Mouse (Mus musculus) heart, adult 2 months (tissue): Measurements from ENCODE around the gene Hephl1. TPM values are rescaled to one million over a fixed set of nuclear protein-coding genes. Genes with fewer than 3 reads are reported as not detected.

ENCODE experiments used
- DNase-seq, 2 experiments: peaks; one replicate each; pipeline ENCODE4 v3.0.0; 2021
- H3K27ac ChIP-seq: fragments of 200-600 bp; 2 replicates; pipeline ENCODE4 v1.8.1; 2022
- H3K27me3 ChIP-seq: fragments of 200-500 bp; 2 replicates; pipeline ENCODE4 v1.6.1; 2012; ENCODE audit warnings: mild to moderate bottlenecking, low read length, inconsistent platforms, mixed read lengths; ENCODE audit not compliant: control insufficient read depth, insufficient read depth
- H3K36me3 ChIP-seq: fragments of 200-500 bp; 2 replicates; pipeline ENCODE4 v1.6.1; 2012; ENCODE audit warnings: low read length, inconsistent platforms; ENCODE audit not compliant: control insufficient read depth, insufficient read depth
- H3K4me1 ChIP-seq: fragments of 200-500 bp; 2 replicates; pipeline ENCODE4 v1.6.1; 2011; ENCODE audit warnings: low read length; ENCODE audit not compliant: control insufficient read depth, insufficient read depth
- H3K4me3 ChIP-seq: fragments of 200-600 bp; 2 replicates; pipeline ENCODE4 v1.8.1; 2022
- H3K79me2 ChIP-seq: fragments of 200-500 bp; replicated peaks from 2 replicates; pipeline ENCODE4 v1.6.1; 2012; ENCODE audit warnings: mild to moderate bottlenecking, inconsistent platforms, low read length, moderate library complexity, mixed read lengths; ENCODE audit not compliant: control insufficient read depth, insufficient read depth
- H3K9ac ChIP-seq: fragments of 200-500 bp; 2 replicates; pipeline ENCODE4 v1.6.1; 2012; ENCODE audit warnings: low read depth, mild to moderate bottlenecking, control low read depth, inconsistent platforms, low read length, mixed read lengths
- CTCF ChIP-seq: fragments of 200-600 bp; IDR thresholded peaks from 2 replicates; pipeline ENCODE4 v1.8.1; 2022; ENCODE audit warnings: antibody characterized with exemption, mild to moderate bottlenecking, moderate library complexity
- EP300 ChIP-seq: fragments of 200-500 bp; IDR thresholded peaks from 2 replicates; pipeline ENCODE4 v1.6.1; 2011; ENCODE audit warnings: low read depth, low read length, control low read depth; ENCODE audit not compliant: insufficient read depth
- POLR2A ChIP-seq: fragments of 200-500 bp; IDR thresholded peaks from 2 replicates; pipeline ENCODE4 v1.6.1; 2011; ENCODE audit warnings: mild to moderate bottlenecking, low read depth, low read length, control low read depth; ENCODE audit not compliant: insufficient read depth
- WGBS: fragments of 180-500 bp; shearing (Covaris S2); methylation state at CpG from one replicate; pipeline ENCODE4 v1.1.7; 2018; 5-methylcytosine and 5-hydroxymethylcytosine counted together
- intact Hi-C: fragments of 180-260 bp; cut with DNase I; formaldehyde crosslinking; loops from one replicate; pipeline ENCODE4 v1.15.1; 2025
- polyA plus RNA-seq: library from polyadenylated mRNA; depleted of rRNA; stranded (reverse); fragments of >200 nt; gene quantifications from 2 replicates; pipeline ENCODE4 v1.2.3, GENCODE M21; 2012
- total RNA-seq, 2 experiments: library from RNA; stranded (reverse); gene quantifications; 2 replicates each; pipeline ENCODE4 v1.2.3; 2021

Hephl1 gene
- total and polyA plus RNA-seq, 3 experiments: 0.05 to 0.16 (median 0.06) TPM

- no peak overlapping the region for H3K9ac ChIP-seq
- intact Hi-C loops: loop anchor here (5.0 kb wide), 2 partner anchors 82 to 142 kb away; partner anchors contain the start of gene Hephl1
- H3K27ac ChIP-seq: no peak overlapping the region
These were observed 81.1 kb downstream of the Hephl1 start for GRCm38 (mm10) chr9:15030771-15031170.

DNA sequence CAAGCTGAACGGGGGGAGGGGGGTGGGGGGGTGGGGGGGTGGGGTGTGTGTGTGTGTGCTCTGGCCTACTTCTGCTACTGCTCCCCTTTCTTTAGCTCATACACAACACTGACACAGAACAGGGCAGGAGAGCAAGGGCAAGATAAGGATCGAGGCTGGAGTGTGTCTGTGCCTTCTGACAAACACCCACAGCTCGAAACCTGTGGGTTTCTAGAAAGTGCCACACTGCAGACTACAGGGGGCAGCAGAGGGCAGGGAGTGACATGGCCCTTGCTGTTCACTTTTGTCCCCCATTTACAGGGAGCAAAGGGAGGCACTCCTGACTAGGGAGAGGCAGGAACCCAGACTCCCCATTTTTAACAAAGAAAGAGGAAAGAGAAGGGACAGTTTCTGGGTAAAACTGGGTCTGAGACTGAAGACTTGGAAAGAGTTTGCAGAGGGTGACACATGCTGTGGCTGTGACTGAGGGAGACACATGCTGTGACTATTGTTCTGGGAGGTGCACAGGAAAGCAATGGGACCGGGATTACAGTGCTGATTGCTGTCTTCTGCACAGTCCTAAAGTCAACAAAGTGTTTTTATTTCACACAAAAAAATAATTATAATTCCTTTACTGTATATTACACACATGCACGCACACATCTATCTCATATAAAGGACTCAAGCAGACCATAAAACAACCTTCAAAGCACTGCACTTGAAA is 82.7 kb downstream of the Hephl1 start:
- H3K9ac ChIP-seq: no peak overlapping the region
- TF ChIP-seq EP300 (no peak), POLR2A (no peak), CTCF (peak; percentile 79)
- intact Hi-C loops: loop anchor here (2.0 kb wide), 1 partner anchor 184 kb away; no protein-coding TSS in a partner anchor

More at GRCm38 (mm10) chr9:15030771-15031170, 81.1 kb downstream of the Hephl1 start:
- Histone ChIP-seq H3K4me1 (peaks cover 2% of the 10 kb centered on the region; the same call in 1 of the 2 replicates), H3K27me3 (no peaks in the 10 kb centered on the region), H3K4me3 (no peak overlapping the region), H3K79me2 (no peaks in the 10 kb centered on the region), H3K36me3 (no peaks in the 10 kb centered on the region)
- peak; percentile 73 to 77 for DNase-seq
- TF ChIP-seq EP300: no peak
- TF ChIP-seq CTCF: no peak
- no peak for TF ChIP-seq POLR2A
- WGBS: 38% methylated on average over 8 of the region's 8 CpGs

GRCm38 (mm10) chr9:15027725-15028124 is 84.2 kb downstream of the Hephl1 start:
- H3K36me3 ChIP-seq: no peaks in the 10 kb centered on the region
- no peak overlapping the region for H3K9ac ChIP-seq
- WGBS: 70% methylated on average over 3 of the region's 3 CpGs
- DNase-seq: no peak
- H3K4me3 ChIP-seq: no peak overlapping the region
- intact Hi-C loops: loop anchor here (2.0 kb wide), 1 partner anchor 185 kb away; no protein-coding TSS in a partner anchor
- H3K27me3 ChIP-seq: no peaks in the 10 kb centered on the region
- H3K27ac ChIP-seq: no peak overlapping the region
- no peaks in the 10 kb centered on the region for H3K4me1 ChIP-seq
- TF ChIP-seq POLR2A (no peak), CTCF (peak; percentile 35)
- H3K79me2 ChIP-seq: no peaks in the 10 kb centered on the region

More for the DNA sequence above, 82.7 kb downstream of the Hephl1 start:
- no peaks in the 10 kb centered on the region for H3K4me1 ChIP-seq
- no peak overlapping the region for H3K4me3 ChIP-seq
- 50% methylated on average over 4 of the region's 5 CpGs for WGBS
- no peaks in the 10 kb centered on the region for H3K36me3 ChIP-seq
- H3K79me2 ChIP-seq: no peaks in the 10 kb centered on the region
- H3K27ac ChIP-seq: no peak overlapping the region
- H3K27me3 ChIP-seq: no peaks in the 10 kb centered on the region
- DNase-seq: peak; percentile 46 to 70

- Histone ChIP-seq H3K79me2 (no peaks in the 10 kb centered on the region), H3K27ac (no peak overlapping the region), H3K36me3 (no peaks in the 10 kb centered on the region), H3K4me3 (no peak overlapping the region), H3K9ac (no peak overlapping the region), H3K4me1 (no peaks in the 10 kb centered on the region), H3K27me3 (no peaks in the 10 kb centered on the region)
- TF ChIP-seq CTCF: no peak
- no peak for TF ChIP-seq POLR2A
- no peak for TF ChIP-seq EP300
- intact Hi-C loops: no loop called here
- DNase-seq: no peak
- WGBS: 88% methylated on average over 1 of the region's 1 CpGs
These were observed 88.9 kb downstream of the Hephl1 start for GRCm38 (mm10) chr9:15023049-15023448.

- TF ChIP-seq EP300 (no peak), CTCF (no peak), POLR2A (no peak)
- Histone ChIP-seq H3K9ac (no peak overlapping the region), H3K79me2 (no peaks in the 10 kb centered on the region), H3K27me3 (no peaks in the 10 kb centered on the region), H3K27ac (no peak overlapping the region), H3K4me1 (no peaks in the 10 kb centered on the region), H3K36me3 (no peaks in the 10 kb centered on the region), H3K4me3 (no peak overlapping the region)
- whole genome bisulfite sequencing: 72% methylated on average over 9 of the region's 9 CpGs
- no peak for DNase-seq
- intact Hi-C loops: no loop called here
These were observed 90.8 kb downstream of the Hephl1 start for GRCm38 (mm10) chr9:15021156-15021555.

- WGBS: 88% methylated on average over 5 of the region's 5 CpGs
- no peak for TF ChIP-seq POLR2A
- TF ChIP-seq EP300: no peak
- TF ChIP-seq CTCF: no peak
- intact Hi-C loops: no loop called here
- Histone ChIP-seq H3K79me2 (no peaks in the 10 kb centered on the region), H3K27me3 (no peaks in the 10 kb centered on the region), H3K27ac (no peak overlapping the region), H3K36me3 (no peaks in the 10 kb centered on the region), H3K4me1 (no peaks in the 10 kb centered on the region), H3K4me3 (no peak overlapping the region), H3K9ac (no peak overlapping the region)
- DNase-seq: no peak
These were observed 91.3 kb downstream of the Hephl1 start for GRCm38 (mm10) chr9:15020561-15021080.
